Mouse (Mus musculus) forelimb bud, embryonic 11.5 days (tissue): ENCODE data around the gene Prpf39.

ENCODE experiments used
- DNase-seq: peaks from one replicate; pipeline ENCODE4 v3.0.0-alpha.2; 2012; ENCODE audit warnings: low read depth, low spot score

Prpf39 gene

GRCm38 (mm10) chr12:65036190-65036870 is at the start of gene Prpf39:
Gene Prpf39, plus strand, starts transcription at chr12:65036333.
- DNase-seq: peak; percentile 87

DNA sequence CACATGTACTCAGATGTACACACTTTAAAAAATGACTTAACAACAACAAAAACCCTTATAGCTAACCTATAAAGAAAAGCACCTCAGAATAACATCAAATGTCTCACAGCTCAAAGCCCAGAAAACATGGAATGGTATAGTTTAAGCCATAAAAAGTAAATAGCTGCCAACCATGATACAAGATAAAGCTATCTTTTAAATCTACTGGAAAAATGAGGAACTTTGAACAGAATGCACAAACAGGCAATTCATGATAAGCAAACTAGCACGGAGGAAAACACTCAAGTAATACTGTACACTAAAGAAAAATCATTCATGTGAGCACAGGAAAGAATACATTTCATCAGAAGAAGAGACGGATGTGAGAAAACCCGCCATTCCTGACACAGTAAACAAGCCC is 28.4 kb upstream of the Prpf39 start:
- no peak for DNase-seq

DNA sequence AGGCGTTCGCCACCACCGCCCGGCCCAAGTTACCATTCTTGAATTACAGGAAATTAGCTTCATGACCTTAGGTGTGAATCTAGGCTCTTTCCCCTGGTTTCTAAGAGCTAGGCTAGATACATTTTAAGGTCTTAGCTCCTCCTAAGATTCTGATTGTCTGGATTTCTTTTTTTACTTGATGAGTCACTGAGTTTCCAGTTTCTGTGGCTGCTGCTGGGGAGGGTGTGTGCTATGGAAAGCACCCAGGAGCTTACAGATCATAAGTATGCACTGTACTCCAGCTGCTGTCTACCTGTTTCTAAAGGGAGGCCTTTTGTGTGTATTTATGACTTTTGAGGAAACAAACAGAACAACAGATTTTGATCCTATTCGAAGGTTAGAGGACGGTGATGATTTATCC is 13.3 kb upstream of the Prpf39 start:
- DNase-seq: no peak

GRCm38 (mm10) chr12:65035839-65036189 is 319 bp upstream of the Prpf39 start:
- no peak for DNase-seq

GRCm38 (mm10) chr12:65036892-65037545 is 886 bp downstream of the Prpf39 start:
- DNase-seq: no peak

DNA sequence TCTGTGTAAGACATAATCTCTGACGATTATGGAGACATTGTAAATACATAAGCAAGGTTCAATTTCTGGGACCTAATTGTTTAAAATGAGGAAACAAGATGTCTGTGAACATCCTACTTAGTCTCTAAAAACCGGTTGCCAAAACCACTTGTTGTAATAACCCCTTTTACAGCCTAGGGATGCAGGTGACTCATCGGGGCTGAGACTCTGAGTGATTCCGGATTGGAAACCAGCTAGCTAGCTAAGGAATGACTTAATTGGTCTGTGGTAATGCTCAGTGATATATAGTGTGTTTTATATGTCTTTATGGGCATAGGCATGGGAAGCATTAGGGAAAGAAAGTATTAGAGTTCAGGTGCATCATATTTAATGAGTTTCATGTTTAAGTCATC is 1.4 kb downstream of the Prpf39 start:
- peak; percentile 9 for DNase-seq

- DNase-seq: no peak
Measured at GRCm38 (mm10) chr12:65048799-65049198, 12.7 kb downstream of the Prpf39 start.

DNA sequence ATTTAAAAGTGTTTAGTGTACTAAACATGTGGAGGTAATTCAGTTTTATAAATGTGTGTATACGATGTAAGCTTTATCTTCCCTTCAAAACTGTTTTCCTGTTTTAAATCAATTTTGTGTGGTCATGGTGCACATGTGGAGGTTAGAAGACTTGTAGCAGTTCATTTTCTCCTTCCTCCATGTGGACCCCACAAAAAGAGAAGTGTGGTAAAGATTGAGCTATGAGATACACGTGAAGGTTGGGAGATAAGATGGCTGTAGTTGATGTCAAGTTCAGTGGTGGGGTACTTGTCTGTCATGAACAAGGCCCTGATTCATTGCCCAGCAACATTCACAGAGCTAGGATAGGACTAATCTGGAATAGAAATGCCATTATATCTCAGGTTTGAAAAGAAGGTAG is 22.1 kb downstream of the Prpf39 start:
- DNase-seq: no peak

DNA sequence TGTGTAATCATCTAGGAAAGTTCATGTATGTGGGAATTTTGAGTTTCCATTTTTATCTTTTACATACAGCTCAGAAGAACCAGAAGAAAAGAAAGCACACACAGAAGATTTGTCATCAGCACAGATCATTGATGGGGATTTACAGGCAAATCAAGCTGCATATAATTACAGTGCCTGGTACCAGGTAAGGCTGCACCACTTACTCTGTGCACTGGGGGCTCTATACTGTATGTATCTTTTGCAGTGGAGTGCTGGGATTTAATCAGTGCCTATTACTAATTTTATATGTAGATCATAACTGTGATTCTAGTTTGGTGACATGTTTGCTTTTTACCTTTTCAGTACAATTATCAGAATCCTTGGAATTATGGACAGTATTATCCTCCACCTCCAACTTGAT is 24.9 kb downstream of the Prpf39 start:
- DNase-seq: no peak

GRCm38 (mm10) chr12:65065241-65065640 is 29.1 kb downstream of the Prpf39 start:
- no peak for DNase-seq

DNA sequence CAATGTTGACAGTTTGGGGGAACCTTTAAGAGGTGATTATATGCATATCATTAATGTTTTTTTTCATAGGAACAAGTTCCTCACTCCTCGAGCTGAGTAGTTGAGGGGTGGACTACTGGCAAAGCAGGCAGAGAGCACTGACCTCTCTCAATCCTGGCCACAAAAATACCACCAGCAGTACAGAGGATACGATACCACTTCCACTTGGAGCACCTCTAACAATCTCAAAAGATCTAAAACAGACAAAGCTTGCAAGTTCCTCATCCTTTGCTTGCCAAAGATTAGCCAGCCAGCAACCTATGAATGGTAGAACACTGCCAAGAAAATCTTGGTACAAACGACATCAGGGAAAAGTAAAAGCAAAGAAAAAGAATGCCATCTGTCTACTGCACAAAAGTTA is 30.1 kb downstream of the Prpf39 start:
- DNase-seq: no peak

DNA sequence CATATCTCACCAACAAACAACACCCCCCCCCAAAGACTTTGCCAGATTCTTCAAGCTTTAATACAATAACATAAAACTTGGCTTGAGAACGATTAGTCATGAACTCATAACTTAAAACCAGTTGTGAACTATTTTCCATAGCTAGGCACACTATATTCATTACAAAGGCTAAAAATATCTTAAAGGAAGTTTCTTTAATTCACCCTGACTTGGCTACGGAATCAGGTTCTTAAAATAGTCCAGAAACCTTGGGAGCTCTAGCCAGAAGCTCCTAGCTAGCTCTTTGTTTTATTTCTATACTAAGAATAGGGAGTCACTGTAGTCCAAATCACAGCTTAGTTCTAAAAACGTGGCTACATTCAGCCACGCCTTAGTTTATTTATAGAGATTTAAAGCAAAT is 32.3 kb downstream of the Prpf39 start:
- no peak for DNase-seq

- DNase-seq: no peak
Measured at GRCm38 (mm10) chr12:65072911-65073610, 36.9 kb downstream of the Prpf39 start.

GRCm38 (mm10) chr12:65073611-65074178 is 37.6 kb downstream of the Prpf39 start, which contains the start of gene Fkbp3:
Gene Fkbp3, minus strand, starts transcription at chr12:65074007.
- DNase-seq: peak; percentile 98

DNA sequence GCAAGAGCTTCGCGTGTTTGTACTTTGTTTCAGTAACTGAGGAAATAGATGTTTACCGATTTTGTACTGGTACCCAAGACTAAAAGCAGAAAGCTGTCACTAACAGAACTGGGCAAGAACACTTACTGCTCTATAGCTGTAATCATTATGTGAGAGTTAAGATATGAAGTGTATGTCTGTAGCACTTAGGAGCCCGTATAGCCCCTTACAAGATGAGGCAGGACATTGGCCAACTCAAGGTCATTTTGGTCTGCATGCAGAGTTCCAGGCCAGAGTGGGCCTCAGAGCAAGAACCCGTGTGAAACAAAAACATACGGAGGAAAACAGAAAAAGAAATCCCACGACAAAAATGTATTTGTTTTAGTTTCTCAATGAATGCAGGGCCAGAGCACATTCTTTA is 38.5 kb downstream of the Prpf39 start:
- DNase-seq: no peak

DNA sequence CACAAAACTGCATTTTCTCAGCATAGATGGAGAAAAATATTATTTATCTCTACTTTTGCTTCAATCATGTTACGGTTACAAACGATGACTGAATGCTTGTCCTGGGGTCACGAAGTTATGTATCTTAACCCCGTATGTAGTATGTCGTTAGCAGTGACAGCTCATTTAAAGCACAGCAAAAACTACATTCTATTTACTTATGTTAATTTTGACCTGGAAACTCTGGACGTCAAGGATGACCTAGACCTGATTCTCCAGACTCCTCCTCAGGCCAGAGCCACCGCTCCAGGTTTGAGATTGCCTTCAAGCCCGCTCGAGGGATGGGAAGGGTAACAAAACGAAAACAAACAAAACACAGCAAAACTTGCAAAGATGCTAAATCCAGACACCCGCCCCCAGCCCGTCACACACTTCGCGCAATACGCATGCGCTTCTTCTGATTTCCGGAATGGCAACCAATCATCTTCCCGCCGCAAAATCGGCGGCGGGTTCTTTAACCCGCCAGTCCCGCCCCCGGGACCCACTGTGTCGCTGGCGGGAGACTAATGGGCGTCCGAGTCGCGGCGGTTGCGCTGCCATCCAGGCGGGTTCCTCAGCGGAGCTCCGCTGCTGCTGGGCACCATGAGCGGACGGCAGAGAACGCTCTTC is 39.1 kb downstream of the Prpf39 start, which contains the start of gene Fancm:
TSS of gene Fancm (plus strand) at position 519 of the 648 bp plus-strand sequence.
- DNase-seq: peak; percentile 93

GRCm38 (mm10) chr12:65075733-65076310 is 39.7 kb downstream of the Prpf39 start:
- peak; percentile 4 for DNase-seq

- DNase-seq: no peak
Measured at GRCm38 (mm10) chr12:65076906-65077305, 40.8 kb downstream of the Prpf39 start.

- DNase-seq: no peak
Measured at GRCm38 (mm10) chr12:65108746-65109145, 72.6 kb downstream of the Prpf39 start.

DNA sequence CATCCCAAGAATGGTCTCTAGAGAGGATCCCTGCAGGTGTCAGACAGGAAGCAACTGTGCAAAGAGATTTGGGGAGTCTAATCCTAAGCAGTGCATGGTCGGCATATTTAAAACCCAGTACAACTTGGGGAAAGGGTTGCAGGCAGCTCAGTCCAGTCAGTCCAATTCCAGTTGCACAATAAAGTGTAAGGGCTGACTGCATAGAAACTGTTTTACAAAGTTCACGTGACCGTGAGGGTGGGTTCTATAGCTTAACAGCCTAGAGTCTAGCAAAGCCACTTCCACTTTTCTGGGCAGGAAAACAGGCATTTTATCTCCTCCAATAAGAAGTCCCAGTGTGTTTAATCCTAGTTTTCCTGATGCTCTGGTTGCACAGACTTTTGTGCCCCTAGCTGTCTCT is 75.4 kb downstream of the Prpf39 start:
- DNase-seq: no peak

- DNase-seq: no peak
Measured at GRCm38 (mm10) chr12:65112811-65113210, 76.7 kb downstream of the Prpf39 start.
